Mouse (Mus musculus) heart, adult 2 months (tissue): ENCODE data around the gene Pipox. TPM values are rescaled to one million over a fixed set of nuclear protein-coding genes. Genes with fewer than 3 reads are reported as not detected.

Experiments used
- DNase-seq, 2 experiments: peaks; one replicate each; pipeline ENCODE4 v3.0.0; 2021
- H3K27ac ChIP-seq: fragments of 200-600 bp; 2 replicates; pipeline ENCODE4 v1.8.1; 2022
- H3K27me3 ChIP-seq: fragments of 200-500 bp; 2 replicates; pipeline ENCODE4 v1.6.1; 2012; ENCODE audit warnings: mild to moderate bottlenecking, low read length, inconsistent platforms, mixed read lengths; ENCODE audit not compliant: control insufficient read depth, insufficient read depth
- H3K36me3 ChIP-seq: fragments of 200-500 bp; 2 replicates; pipeline ENCODE4 v1.6.1; 2012; ENCODE audit warnings: low read length, inconsistent platforms; ENCODE audit not compliant: control insufficient read depth, insufficient read depth
- H3K4me1 ChIP-seq: fragments of 200-500 bp; 2 replicates; pipeline ENCODE4 v1.6.1; 2011; ENCODE audit warnings: low read length; ENCODE audit not compliant: control insufficient read depth, insufficient read depth
- H3K4me3 ChIP-seq: fragments of 200-600 bp; 2 replicates; pipeline ENCODE4 v1.8.1; 2022
- H3K79me2 ChIP-seq: fragments of 200-500 bp; replicated peaks from 2 replicates; pipeline ENCODE4 v1.6.1; 2012; ENCODE audit warnings: mild to moderate bottlenecking, inconsistent platforms, low read length, moderate library complexity, mixed read lengths; ENCODE audit not compliant: control insufficient read depth, insufficient read depth
- H3K9ac ChIP-seq: fragments of 200-500 bp; 2 replicates; pipeline ENCODE4 v1.6.1; 2012; ENCODE audit warnings: low read depth, mild to moderate bottlenecking, control low read depth, inconsistent platforms, low read length, mixed read lengths
- CTCF ChIP-seq: fragments of 200-600 bp; IDR thresholded peaks from 2 replicates; pipeline ENCODE4 v1.8.1; 2022; ENCODE audit warnings: antibody characterized with exemption, mild to moderate bottlenecking, moderate library complexity
- EP300 ChIP-seq: fragments of 200-500 bp; IDR thresholded peaks from 2 replicates; pipeline ENCODE4 v1.6.1; 2011; ENCODE audit warnings: low read depth, low read length, control low read depth; ENCODE audit not compliant: insufficient read depth
- POLR2A ChIP-seq: fragments of 200-500 bp; IDR thresholded peaks from 2 replicates; pipeline ENCODE4 v1.6.1; 2011; ENCODE audit warnings: mild to moderate bottlenecking, low read depth, low read length, control low read depth; ENCODE audit not compliant: insufficient read depth
- WGBS: fragments of 180-500 bp; shearing (Covaris S2); methylation state at CpG from one replicate; pipeline ENCODE4 v1.1.7; 2018; 5-methylcytosine and 5-hydroxymethylcytosine counted together
- intact Hi-C: fragments of 180-260 bp; cut with DNase I; formaldehyde crosslinking; loops from one replicate; pipeline ENCODE4 v1.15.1; 2025
- polyA plus RNA-seq: library from polyadenylated mRNA; depleted of rRNA; stranded (reverse); fragments of >200 nt; gene quantifications from 2 replicates; pipeline ENCODE4 v1.2.3, GENCODE M21; 2012
- total RNA-seq, 2 experiments: library from RNA; stranded (reverse); gene quantifications; 2 replicates each; pipeline ENCODE4 v1.2.3; 2021

Gene Pipox
- total and polyA plus RNA-seq, 3 experiments = 0.47 to 0.77 (median 0.52) TPM

- no peak for TF ChIP-seq CTCF
- no peak for TF ChIP-seq POLR2A
- no peak for TF ChIP-seq EP300
- no peak for DNase-seq
- peaks cover 10% of the 10 kb centered on the region for H3K27me3 ChIP-seq
- no peaks in the 10 kb centered on the region for H3K36me3 ChIP-seq
- H3K27ac ChIP-seq = no peak overlapping the region
- H3K4me1 ChIP-seq = no peaks in the 10 kb centered on the region
- 1% methylated on average over 4 of the region's 4 CpGs for WGBS
- H3K4me3 ChIP-seq = no peak overlapping the region
- H3K79me2 ChIP-seq = no peaks in the 10 kb centered on the region
- H3K9ac ChIP-seq = no peak overlapping the region
- intact Hi-C loops = no loop called here
Observed at GRCm38 (mm10) chr11:77934111-77934521, 40.2 kb upstream of the Pipox start.

- Histone ChIP-seq H3K9ac (no peak overlapping the region), H3K4me3 (no peak overlapping the region), H3K27ac (no peak overlapping the region), H3K4me1 (no peaks in the 10 kb centered on the region), H3K27me3 (peaks cover 10% of the 10 kb centered on the region), H3K79me2 (no peaks in the 10 kb centered on the region), H3K36me3 (no peaks in the 10 kb centered on the region)
- TF ChIP-seq POLR2A = no peak
- TF ChIP-seq CTCF = no peak
- no peak for TF ChIP-seq EP300
- intact Hi-C loops = no loop called here
- 37% methylated on average over 5 of the region's 5 CpGs for WGBS
- no peak for DNase-seq
Observed at GRCm38 (mm10) chr11:77932576-77932975, 38.7 kb upstream of the Pipox start.

- 2% methylated on average over 41 of the region's 41 CpGs for WGBS
Observed at GRCm38 (mm10) chr11:77931541-77932433, 37.9 kb upstream of the Pipox start.

GRCm38 (mm10) chr11:77930751-77931540 lies 37.0 kb upstream of the Pipox start, which contains the start of gene Sez6:
TSS of gene Sez6 (plus strand) at chr11:77930800.
- WGBS = under 1% methylated on average over 94 of the region's 94 CpGs
- TF ChIP-seq POLR2A (no peak), CTCF (peak; percentile 55), EP300 (no peak)
- H3K4me1 ChIP-seq = no peaks in the 10 kb centered on the region
- peak; percentile 69 to 79 for DNase-seq
- no peak within 1 kb of the TSS for H3K9ac ChIP-seq
- no peak within 1 kb of the TSS for H3K27ac ChIP-seq
- no peaks in the 10 kb centered on the region for H3K79me2 ChIP-seq
- peak within 1 kb of the TSS; percentile 27; the same call in 1 of the 2 replicates for H3K4me3 ChIP-seq
- peaks cover 10% of the 10 kb centered on the region for H3K27me3 ChIP-seq
- intact Hi-C loops = no loop called here
- H3K36me3 ChIP-seq = no peaks in the 10 kb centered on the region

More at GRCm38 (mm10) chr11:77931541-77932433, 37.9 kb upstream of the Pipox start:
- intact Hi-C loops = no loop called here
- H3K79me2 ChIP-seq = no peaks in the 10 kb centered on the region
- no peak overlapping the region for H3K4me3 ChIP-seq
- no peak for DNase-seq
- no peaks in the 10 kb centered on the region for H3K4me1 ChIP-seq
- H3K36me3 ChIP-seq = no peaks in the 10 kb centered on the region
- H3K9ac ChIP-seq = no peak overlapping the region
- H3K27me3 ChIP-seq = peaks cover 10% of the 10 kb centered on the region
- TF ChIP-seq CTCF (no peak), POLR2A (no peak)
- H3K27ac ChIP-seq = no peak overlapping the region

GRCm38 (mm10) chr11:77927837-77928236 lies 33.9 kb upstream of the Pipox start:
- no peak overlapping the region for H3K27ac ChIP-seq
- WGBS = 62% methylated on average over 5 of the region's 5 CpGs
- no peaks in the 10 kb centered on the region for H3K79me2 ChIP-seq
- intact Hi-C loops = no loop called here
- no peak for DNase-seq
- H3K9ac ChIP-seq = no peak overlapping the region
- H3K4me3 ChIP-seq = no peak overlapping the region
- no peak for TF ChIP-seq EP300
- TF ChIP-seq CTCF = no peak
- TF ChIP-seq POLR2A = no peak
- H3K27me3 ChIP-seq = peaks cover 10% of the 10 kb centered on the region
- no peaks in the 10 kb centered on the region for H3K36me3 ChIP-seq
- no peaks in the 10 kb centered on the region for H3K4me1 ChIP-seq
